Mouse (Mus musculus) spleen, adult 2 months (tissue): ENCODE data around the gene Bmf. TPM values are rescaled to one million over a fixed set of nuclear protein-coding genes. Genes with fewer than 3 reads are reported as not detected.
A peak's percentile ranks its signal among the peaks of the same experiment; 100 is the strongest.
"Not testable (repeated sequence)": the region's sequence is repeated elsewhere in the genome, so short reads cannot be mapped to it uniquely, and the experiment has no call there.

Source experiments
- DNase-seq, 2 experiments: peaks; one replicate each; pipeline versions ENCODE4 v3.0.0 to v3.0.0-alpha.2; 2012 to 2021; ENCODE audit warnings: low spot score in 2 of 2, low read depth in 1 of 2
- H3K27ac ChIP-seq: fragments of 200-500 bp; 2 replicates; pipeline ENCODE4 v1.5.1; 2012; ENCODE audit warnings: low read length, inconsistent platforms; ENCODE audit not compliant: insufficient read depth
- H3K27me3 ChIP-seq: fragments of 200-500 bp; 2 replicates; pipeline ENCODE4 v1.6.1; 2012; ENCODE audit warnings: mild to moderate bottlenecking, moderate library complexity, low read length, inconsistent platforms; ENCODE audit not compliant: control insufficient read depth, insufficient read depth
- H3K36me3 ChIP-seq: fragments of 200-500 bp; 2 replicates; pipeline ENCODE4 v1.6.1; 2012; ENCODE audit warnings: mild to moderate bottlenecking, low read length, inconsistent platforms; ENCODE audit not compliant: control insufficient read depth, insufficient read depth
- H3K4me1 ChIP-seq: fragments of 200-500 bp; 2 replicates; pipeline ENCODE4 v1.6.1; 2011; ENCODE audit warnings: inconsistent platforms; ENCODE audit not compliant: control insufficient read depth, insufficient read depth, insufficient read length
- H3K4me3 ChIP-seq: fragments of 200-500 bp; 2 replicates; pipeline ENCODE4 v1.5.1; 2011; ENCODE audit warnings: mild to moderate bottlenecking, inconsistent platforms; ENCODE audit not compliant: insufficient read depth, insufficient read length; ENCODE audit errors: extremely low read depth
- CTCF ChIP-seq: fragments of 200-500 bp; IDR thresholded peaks from 2 replicates; pipeline ENCODE4 v1.5.1; 2011; ENCODE audit warnings: mild to moderate bottlenecking, inconsistent platforms; ENCODE audit not compliant: insufficient read depth, insufficient read length, insufficient replicate concordance; ENCODE audit errors: extremely low read depth
- POLR2A ChIP-seq: fragments of 200-500 bp; IDR thresholded peaks from 2 replicates; pipeline ENCODE4 v1.6.1; 2011; ENCODE audit warnings: low read depth, low read length, inconsistent platforms
- WGBS: fragments of 180-500 bp; shearing (Covaris S2); methylation state at CpG from one replicate; pipeline ENCODE4 v1.1.7; 2018; 5-methylcytosine and 5-hydroxymethylcytosine counted together
- polyA plus RNA-seq: library from polyadenylated mRNA; depleted of rRNA; stranded (reverse); fragments of >200 nt; gene quantifications from 2 replicates; pipeline ENCODE4 v1.2.3, GENCODE M21; 2012

The Bmf gene
- polyA plus RNA-seq, 1 experiment = 24.8 TPM

DNA sequence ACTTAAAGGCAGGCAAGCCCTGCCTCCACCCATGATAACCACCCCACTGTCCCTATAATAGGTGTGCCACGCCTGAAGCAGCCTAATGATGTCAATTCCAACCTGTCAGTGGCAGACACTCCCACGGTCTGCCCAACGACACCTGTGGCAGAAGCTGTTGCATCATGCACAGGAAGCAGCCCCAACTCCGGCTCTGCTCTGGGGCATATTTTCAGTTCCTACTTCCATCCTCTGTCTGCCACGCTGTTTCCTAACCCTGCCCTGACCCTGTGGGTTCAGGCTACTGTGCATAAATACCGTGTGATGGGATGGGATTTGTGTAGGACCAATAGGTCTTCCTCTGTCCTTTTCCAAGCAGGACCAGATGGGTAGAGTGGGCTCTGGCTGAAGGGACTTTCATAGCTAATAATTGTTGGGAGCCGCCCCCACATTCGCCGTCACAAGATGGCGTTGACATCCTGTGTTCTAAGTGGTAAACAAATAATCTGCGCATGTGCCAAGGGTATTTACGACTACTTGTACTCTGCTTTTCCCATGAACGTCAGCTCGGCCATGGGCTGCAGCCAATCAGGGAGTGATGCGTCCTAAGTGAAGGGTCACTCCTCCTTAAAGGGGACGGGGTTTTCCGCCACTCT is 5.0 kb upstream of the Bmf start:
- H3K4me1 ChIP-seq, H3K27me3 ChIP-seq, H3K36me3 ChIP-seq: not testable (repeated sequence)
- Histone ChIP-seq H3K27ac (peak overlapping the region; percentile 84), H3K4me3 (peak overlapping the region; percentile 60)
- 38% methylated on average over 15 of the region's 17 CpGs for whole genome bisulfite sequencing
- peak; percentile 74 to 88 for DNase-seq
- 0 out of 2 replicates have a peak, but pooled peaks have one; percentile 5 for TF ChIP-seq POLR2A

DNA sequence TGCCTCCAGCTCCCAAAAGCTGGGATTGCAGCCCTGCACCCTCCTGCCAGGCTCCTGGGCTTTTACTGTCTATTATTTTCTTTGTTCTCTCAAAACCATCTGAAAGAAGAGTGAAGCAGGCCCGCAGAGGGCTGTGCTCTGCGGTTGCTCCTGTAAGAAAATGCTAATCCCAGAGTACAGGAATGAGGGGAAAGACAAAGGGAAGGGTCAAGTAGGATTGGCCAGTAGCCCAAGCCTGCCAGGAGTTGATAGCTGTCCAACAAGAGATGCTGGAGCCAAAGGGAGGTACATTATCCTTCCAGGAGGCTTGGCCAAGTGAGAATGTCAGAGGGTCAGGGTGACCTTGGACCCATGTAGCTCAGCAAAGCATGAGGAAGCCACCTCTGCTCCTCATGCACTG is 2.1 kb upstream of the Bmf start:
- Histone ChIP-seq H3K27ac (no peak overlapping the region), H3K4me3 (no peak overlapping the region), H3K27me3 (no peaks in the 10 kb centered on the region), H3K36me3 (no peaks in the 10 kb centered on the region), H3K4me1 (peaks cover 16% of the 10 kb centered on the region; the same call in 1 of the 2 replicates)
- no peak for DNase-seq
- WGBS = 86% methylated on average over 2 of the region's 2 CpGs
- TF ChIP-seq POLR2A = no peak
- no peak for TF ChIP-seq CTCF

DNA sequence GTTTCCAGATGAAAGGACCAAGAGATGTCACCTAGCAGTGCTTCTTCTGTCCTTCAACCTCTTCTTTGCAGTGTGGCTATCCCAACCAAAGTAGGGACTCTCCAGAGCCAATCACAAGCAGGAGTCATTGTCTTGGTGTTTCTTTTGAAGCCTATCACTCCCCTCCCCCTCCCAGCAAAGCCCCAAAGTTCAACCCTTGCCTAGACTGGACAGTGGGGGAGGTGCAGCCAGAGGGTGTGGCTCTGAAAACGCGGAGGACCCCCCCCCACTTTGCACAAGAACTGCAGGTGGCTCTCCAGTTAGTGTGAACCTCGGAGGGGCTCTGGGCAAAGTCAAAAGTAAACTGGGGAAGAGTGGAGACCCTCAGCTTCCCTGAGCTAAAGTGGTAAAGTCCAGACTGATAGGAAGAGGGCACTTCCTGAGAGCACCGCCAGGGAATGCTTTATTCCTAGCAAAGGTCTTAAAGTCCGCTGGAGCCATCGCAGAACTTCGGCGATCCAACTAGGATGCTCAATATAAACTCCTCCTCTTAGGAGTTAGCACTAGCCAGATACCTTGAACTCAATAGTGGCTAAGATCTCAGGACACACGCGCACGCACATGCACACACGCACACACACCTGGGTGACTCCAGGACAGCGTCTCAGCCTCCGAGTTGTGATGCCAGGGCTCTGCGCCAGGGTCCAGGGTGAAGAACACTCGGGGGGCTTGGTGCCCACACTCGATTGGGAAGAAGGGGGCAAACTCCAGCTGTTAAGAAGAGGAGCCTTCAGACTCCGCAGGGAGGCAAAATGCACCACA is 866 bp downstream of the Bmf start:
- WGBS = 4% methylated on average over 18 of the region's 18 CpGs
- peak overlapping the region; percentile 51 for H3K27ac ChIP-seq
- H3K36me3 ChIP-seq = no peaks in the 10 kb centered on the region
- H3K4me1 ChIP-seq = peaks cover 42% of the 10 kb centered on the region
- no peak for DNase-seq
- H3K4me3 ChIP-seq = peak overlapping the region; percentile 63
- H3K27me3 ChIP-seq = no peaks in the 10 kb centered on the region
- no peak for TF ChIP-seq CTCF
- no peak for TF ChIP-seq POLR2A

DNA sequence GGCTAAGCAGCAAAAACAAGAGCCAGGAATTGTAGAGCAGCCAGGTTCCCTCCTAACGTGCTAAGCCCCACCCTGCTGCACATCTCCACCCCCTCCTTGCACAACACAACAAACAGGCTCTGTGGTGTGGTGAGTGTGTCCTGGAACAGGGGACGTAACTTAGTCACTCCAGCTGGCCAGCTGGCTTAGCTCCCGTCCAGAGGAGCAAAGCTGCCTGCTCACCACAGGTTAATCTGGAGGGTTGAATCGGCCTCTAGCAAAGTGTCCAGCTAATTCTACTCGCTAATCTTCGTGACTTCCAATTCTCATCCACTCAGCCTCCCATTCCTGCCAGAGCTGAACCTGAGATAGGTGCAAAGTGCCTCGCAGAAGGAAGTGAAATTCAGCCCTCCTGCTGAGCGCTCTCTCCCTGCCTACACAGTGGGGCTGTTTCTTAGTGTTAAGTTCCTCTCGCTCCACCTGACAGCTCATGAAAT is 1.9 kb downstream of the Bmf start:
- peak overlapping the region; percentile 45 for H3K27ac ChIP-seq
- peak in 1 of 2 experiments; percentile 50 for DNase-seq
- peaks cover 47% of the 10 kb centered on the region for H3K4me1 ChIP-seq
- 21% methylated on average over 9 of the region's 9 CpGs for WGBS
- TF ChIP-seq POLR2A (no peak), CTCF (no peak)
- no peaks in the 10 kb centered on the region for H3K27me3 ChIP-seq
- no peaks in the 10 kb centered on the region for H3K36me3 ChIP-seq
- H3K4me3 ChIP-seq = peak overlapping the region; percentile 19; the same call in 1 of the 2 replicates

DNA sequence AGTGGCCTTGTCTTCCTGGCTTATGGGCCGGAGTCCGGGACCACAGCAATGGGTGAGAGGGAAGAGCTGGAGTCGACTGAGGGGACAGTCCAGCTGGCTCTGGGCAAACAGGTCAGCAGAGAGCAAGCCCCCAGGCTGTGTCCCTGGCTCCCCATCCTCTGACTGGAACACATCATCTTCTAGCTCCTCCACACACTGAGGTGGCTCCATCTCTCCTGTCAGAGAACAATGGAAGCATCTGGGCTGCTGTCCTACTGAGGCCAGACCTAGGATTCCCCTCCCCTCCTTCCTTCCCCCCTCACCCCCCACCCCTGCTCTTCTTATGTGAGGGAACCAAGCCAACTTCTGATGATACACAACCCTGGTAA is 2.7 kb downstream of the Bmf start:
- no peak for TF ChIP-seq CTCF
- TF ChIP-seq POLR2A = no peak
- Histone ChIP-seq H3K4me1 (peaks cover 47% of the 10 kb centered on the region), H3K27me3 (no peaks in the 10 kb centered on the region), H3K27ac (peak overlapping the region; percentile 69), H3K4me3 (peak overlapping the region; percentile 6; the same call in 1 of the 2 replicates), H3K36me3 (peaks cover under 1% of the 10 kb centered on the region; the same call in 1 of the 2 replicates)
- DNase-seq = no peak
- 42% methylated on average over 3 of the region's 3 CpGs for WGBS

DNA sequence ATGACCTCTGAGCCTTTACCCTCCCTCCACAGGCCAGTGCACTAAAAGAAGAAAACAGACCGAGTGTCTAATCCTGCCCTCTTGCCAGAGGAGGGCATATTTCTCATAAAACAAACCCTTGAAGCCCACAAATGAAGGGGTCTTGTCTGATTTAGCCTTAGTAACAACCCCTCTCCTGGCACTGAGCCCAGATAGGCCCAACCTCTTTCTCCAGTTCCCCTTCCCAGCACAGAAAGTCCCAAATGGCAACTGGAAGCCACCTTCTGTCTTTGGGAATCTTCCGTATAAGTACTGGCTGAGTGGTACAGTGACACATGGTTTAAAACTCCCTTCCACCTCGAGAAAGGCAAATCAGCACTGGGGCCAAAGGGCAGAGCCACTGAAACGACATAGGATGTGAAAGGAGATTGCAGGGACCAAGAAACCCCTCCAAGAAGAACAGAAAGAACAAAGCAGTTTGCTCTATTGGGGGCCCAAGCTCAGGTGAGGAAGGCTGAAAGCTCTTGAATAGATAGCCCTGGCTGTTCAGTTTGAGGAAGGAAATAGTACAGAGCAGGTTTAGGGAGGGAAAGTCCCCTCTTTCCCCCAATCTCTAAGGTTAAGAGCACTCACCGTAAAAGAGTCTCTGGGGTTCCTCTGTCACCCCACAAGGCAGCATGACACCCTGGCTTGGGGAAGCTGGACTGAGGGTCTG is 3.2 kb downstream of the Bmf start:
- TF ChIP-seq POLR2A (no peak), CTCF (no peak)
- Histone ChIP-seq H3K27ac (peak overlapping the region; percentile 69), H3K4me3 (peak overlapping the region; percentile 12; the same call in 1 of the 2 replicates), H3K4me1 (peaks cover 48% of the 10 kb centered on the region), H3K36me3 (peaks cover 2% of the 10 kb centered on the region; the same call in 1 of the 2 replicates), H3K27me3 (no peaks in the 10 kb centered on the region)
- WGBS = 20% methylated on average over 5 of the region's 5 CpGs
- DNase-seq = peak in 1 of 2 experiments; percentile 49
